Mouse (Mus musculus) liver, adult 2 months (tissue): Measurements from ENCODE around the gene Ak9. TPM values are rescaled to one million over a fixed set of nuclear protein-coding genes. Genes with fewer than 3 reads are reported as not detected.

Source experiments
- DNase-seq: peaks from one replicate; pipeline ENCODE4 v3.0.0-alpha.2; 2011; ENCODE audit warnings: low read depth, low spot score; ENCODE audit errors: extremely low read depth
- H3K27ac ChIP-seq: fragments of 200-500 bp; replicated peaks from 2 replicates; pipeline ENCODE4 v1.5.1; 2012; ENCODE audit warnings: low read depth, mild to moderate bottlenecking, control low read depth, inconsistent platforms, low read length; ENCODE audit not compliant: insufficient read depth
- H3K27me3 ChIP-seq: fragments of 200-500 bp; 2 replicates; pipeline ENCODE4 v1.6.1; 2012; ENCODE audit warnings: mild to moderate bottlenecking, moderate library complexity, low read length, inconsistent platforms; ENCODE audit not compliant: control insufficient read depth, insufficient read depth
- H3K36me3 ChIP-seq: fragments of 200-500 bp; 2 replicates; pipeline ENCODE4 v1.6.1; 2012; ENCODE audit warnings: low read length, inconsistent platforms; ENCODE audit not compliant: control insufficient read depth, insufficient read depth
- H3K4me1 ChIP-seq: fragments of 200-500 bp; 2 replicates; pipeline ENCODE4 v1.6.1; 2011; ENCODE audit warnings: low read length; ENCODE audit not compliant: control insufficient read depth, insufficient read depth
- H3K4me3 ChIP-seq: fragments of 200-500 bp; 2 replicates; pipeline ENCODE4 v1.5.1; 2011; ENCODE audit warnings: low read depth, mild to moderate bottlenecking, control low read depth, low read length, moderate library complexity; ENCODE audit not compliant: insufficient read depth
- H3K79me2 ChIP-seq: fragments of 200-500 bp; 2 replicates; pipeline ENCODE4 v1.6.1; 2012; ENCODE audit warnings: inconsistent platforms, mild to moderate bottlenecking, low read length, moderate library complexity; ENCODE audit not compliant: control insufficient read depth, insufficient read depth
- H3K9ac ChIP-seq: fragments of 200-500 bp; 2 replicates; pipeline ENCODE4 v1.6.1; 2012; ENCODE audit warnings: low read depth, mild to moderate bottlenecking, control low read depth, inconsistent platforms, low read length
- CTCF ChIP-seq: fragments of 200-500 bp; IDR thresholded peaks from 2 replicates; pipeline ENCODE4 v1.5.1; 2011; ENCODE audit warnings: low read depth, low read length, control low read depth
- POLR2A ChIP-seq: fragments of 200-500 bp; IDR thresholded peaks from 2 replicates; pipeline ENCODE4 v1.6.1; 2011; ENCODE audit warnings: low read length, control low read depth; ENCODE audit not compliant: insufficient read depth; ENCODE audit errors: extremely low read depth
- WGBS: fragments of 180-500 bp; shearing (Covaris S2); methylation state at CpG from one replicate; pipeline ENCODE4 v1.1.7; 2018; 5-methylcytosine and 5-hydroxymethylcytosine counted together
- polyA plus RNA-seq: library from polyadenylated mRNA; depleted of rRNA; stranded (reverse); fragments of >200 nt; gene quantifications from 2 replicates; pipeline ENCODE4 v1.2.3, GENCODE M21; 2012
- total RNA-seq: library from RNA; depleted of rRNA; stranded (reverse); fragments of >200 nt; gene quantifications from 2 replicates; pipeline ENCODE4 v1.2.3, GENCODE M21; 2014

Gene Ak9
- total and polyA plus RNA-seq, 2 experiments, result not detected

GRCm38 (mm10) chr10:41302689-41303431 lies 920 bp upstream of the Ak9 start, which contains the start of gene Fig4:
Fig4 (minus strand) TSS chr10:41303260.
- H3K36me3 ChIP-seq, result no peaks in the 10 kb centered on the region
- peaks cover 1% of the 10 kb centered on the region; the same call in 1 of the 2 replicates for H3K4me1 ChIP-seq
- peak within 1 kb of the TSS; percentile 96 for H3K4me3 ChIP-seq
- H3K27me3 ChIP-seq, result no peaks in the 10 kb centered on the region
- H3K27ac ChIP-seq, result peak within 1 kb of the TSS; percentile 62
- peak within 1 kb of the TSS; percentile 91 for H3K9ac ChIP-seq
- DNase-seq, result peak; percentile 69
- WGBS, result under 1% methylated on average over 38 of the region's 38 CpGs
- H3K79me2 ChIP-seq, result peaks cover 6% of the 10 kb centered on the region; the same call in 1 of the 2 replicates
- TF ChIP-seq POLR2A (0 out of 2 replicates have a peak, but pooled peaks have one; percentile 57), CTCF (no peak)

- peaks cover 3% of the 10 kb centered on the region; the same call in 1 of the 2 replicates for H3K79me2 ChIP-seq
- H3K36me3 ChIP-seq, result no peaks in the 10 kb centered on the region
- TF ChIP-seq CTCF, result no peak
- TF ChIP-seq POLR2A, result no peak
- H3K27ac ChIP-seq, result no peak overlapping the region
- H3K4me3 ChIP-seq, result no peak overlapping the region
- no peak for DNase-seq
- no peaks in the 10 kb centered on the region for H3K27me3 ChIP-seq
- H3K9ac ChIP-seq, result no peak overlapping the region
- H3K4me1 ChIP-seq, result peaks cover 1% of the 10 kb centered on the region; the same call in 1 of the 2 replicates
- WGBS, result 62% methylated on average over 9 of the region's 9 CpGs
Observed at GRCm38 (mm10) chr10:41304961-41305455, 1.2 kb downstream of the Ak9 start.

- no peak overlapping the region for H3K27ac ChIP-seq
- WGBS, result 90% methylated on average over 4 of the region's 4 CpGs
- no peak overlapping the region for H3K4me3 ChIP-seq
- H3K9ac ChIP-seq, result no peak overlapping the region
- no peaks in the 10 kb centered on the region for H3K4me1 ChIP-seq
- H3K36me3 ChIP-seq, result no peaks in the 10 kb centered on the region
- no peak for TF ChIP-seq POLR2A
- no peak for TF ChIP-seq CTCF
- DNase-seq, result no peak
- no peaks in the 10 kb centered on the region for H3K27me3 ChIP-seq
- no peaks in the 10 kb centered on the region for H3K79me2 ChIP-seq
Observed at GRCm38 (mm10) chr10:41308205-41308604, 4.4 kb downstream of the Ak9 start.

- H3K36me3 ChIP-seq, result no peaks in the 10 kb centered on the region
- H3K27ac ChIP-seq, result no peak overlapping the region
- H3K4me3 ChIP-seq, result no peak overlapping the region
- no peak overlapping the region for H3K9ac ChIP-seq
- no peaks in the 10 kb centered on the region for H3K4me1 ChIP-seq
- no peak for TF ChIP-seq POLR2A
- TF ChIP-seq CTCF, result no peak
- H3K27me3 ChIP-seq, result no peaks in the 10 kb centered on the region
- no peaks in the 10 kb centered on the region for H3K79me2 ChIP-seq
- no peak for DNase-seq
- WGBS, result 80% methylated on average over 3 of the region's 3 CpGs
Observed at GRCm38 (mm10) chr10:41315866-41316265, 12.1 kb downstream of the Ak9 start.

- H3K27ac ChIP-seq, result no peak overlapping the region
- H3K4me1 ChIP-seq, result no peaks in the 10 kb centered on the region
- 90% methylated on average over 2 of the region's 2 CpGs for WGBS
- no peak for DNase-seq
- H3K9ac ChIP-seq, result no peak overlapping the region
- no peak overlapping the region for H3K4me3 ChIP-seq
- H3K79me2 ChIP-seq, result no peaks in the 10 kb centered on the region
- no peaks in the 10 kb centered on the region for H3K27me3 ChIP-seq
- no peak for TF ChIP-seq POLR2A
- H3K36me3 ChIP-seq, result no peaks in the 10 kb centered on the region
Observed at GRCm38 (mm10) chr10:41332533-41333043, 28.8 kb downstream of the Ak9 start.

GRCm38 (mm10) chr10:41341346-41341745 lies 37.6 kb downstream of the Ak9 start:
- DNase-seq, result peak; percentile 90
- no peaks in the 10 kb centered on the region for H3K27me3 ChIP-seq
- H3K4me1 ChIP-seq, result peaks cover 4% of the 10 kb centered on the region; the same call in 1 of the 2 replicates
- no peaks in the 10 kb centered on the region for H3K36me3 ChIP-seq
- TF ChIP-seq CTCF, result no peak
- no peak for TF ChIP-seq POLR2A
- H3K4me3 ChIP-seq, result no peak overlapping the region
- no peaks in the 10 kb centered on the region for H3K79me2 ChIP-seq
- WGBS, result 32% methylated on average over 7 of the region's 7 CpGs
- no peak overlapping the region for H3K27ac ChIP-seq
- no peak overlapping the region for H3K9ac ChIP-seq
